ENCODE assay signal across 32 mouse cellular contexts in genomic region chr4:22949422-22949821, GRCm38 (mm10).
"Had no signal": no experiment of that assay in that cellular context is flagged by ENCODE, and none has a peak within 500 bp of the region (broad histone marks: within the 10 kb centered on the region; RNA-seq: fewer than 3 reads in every experiment).

No protein-coding gene starts in this region.

- H3K9ac ChIP-seq: limb, embryonic 12.5 days; limb, embryonic 13.5 days; limb, embryonic 15.5 days; liver, embryonic 12.5 days; liver, embryonic 13.5 days; liver, embryonic 14.5 days; liver, embryonic 15.5 days; liver, postnatal 0 days; lung, embryonic 14.5 days; lung, embryonic 15.5 days; midbrain, embryonic 12.5 days; midbrain, embryonic 13.5 days; midbrain, embryonic 15.5 days; neural tube, embryonic 12.5 days had no signal

- DNase-seq: left cerebral cortex, postnatal 4 days; liver; liver, embryonic 13.5 days; liver, postnatal 0 days; lung, adult 18-20 months; lung, adult 2 months; lung, embryonic 14.5 days; lung, postnatal 10 days; lung, postnatal 14 days; lung, postnatal 36 days; lung, postnatal 4 days; midbrain, embryonic 14.5 days had no signal

- H3K4me3 ChIP-seq: limb, embryonic 10.5 days; limb, embryonic 12.5 days; limb, embryonic 13.5 days; limb, embryonic 15.5 days; liver, embryonic 12.5 days; liver, embryonic 13.5 days; liver, embryonic 15.5 days; lung, embryonic 15.5 days; megakaryocyte, embryonic 14.5 days; midbrain, embryonic 10.5 days; midbrain, embryonic 12.5 days; midbrain, embryonic 13.5 days; midbrain, embryonic 15.5 days; myocyte; neural tube, embryonic 12.5 days had no signal

- H3K27me3 ChIP-seq: limb, embryonic 12.5 days; limb, embryonic 13.5 days; limb, embryonic 15.5 days; liver, embryonic 12.5 days; liver, embryonic 13.5 days; liver, embryonic 15.5 days; lung, embryonic 15.5 days; megakaryocyte, embryonic 14.5 days; midbrain, embryonic 12.5 days; midbrain, embryonic 13.5 days; midbrain, embryonic 15.5 days; neural tube, embryonic 12.5 days had no signal

- ATAC-seq: liver, embryonic 12.5 days; liver, postnatal 0 days; lung, postnatal 0 days; midbrain, embryonic 13.5 days; midbrain, embryonic 15.5 days; midbrain, embryonic 16.5 days had no signal

- H3K36me3 ChIP-seq: limb, embryonic 10.5 days; limb, embryonic 12.5 days; limb, embryonic 13.5 days; limb, embryonic 15.5 days; liver, embryonic 12.5 days; liver, embryonic 13.5 days; liver, embryonic 15.5 days; lung, embryonic 15.5 days; midbrain, embryonic 10.5 days; midbrain, embryonic 12.5 days; midbrain, embryonic 13.5 days; midbrain, embryonic 15.5 days; neural tube, embryonic 12.5 days had no signal

- H3K27ac ChIP-seq: limb, embryonic 10.5 days; limb, embryonic 12.5 days; limb, embryonic 13.5 days; limb, embryonic 15.5 days; liver, embryonic 12.5 days; liver, embryonic 13.5 days; liver, embryonic 14.5 days; liver, embryonic 15.5 days; lung, embryonic 15.5 days; macrophage; midbrain, embryonic 10.5 days; midbrain, embryonic 12.5 days; midbrain, embryonic 13.5 days; midbrain, embryonic 15.5 days; neural tube, embryonic 12.5 days had no signal

- H3K9me3 ChIP-seq: limb, embryonic 10.5 days; limb, embryonic 12.5 days; limb, embryonic 13.5 days; limb, embryonic 15.5 days; liver, embryonic 12.5 days; liver, embryonic 13.5 days; liver, embryonic 15.5 days; lung, embryonic 15.5 days; megakaryocyte, embryonic 14.5 days; midbrain, embryonic 10.5 days; midbrain, embryonic 12.5 days; midbrain, embryonic 13.5 days; midbrain, embryonic 15.5 days; neural tube, embryonic 12.5 days had no signal

- H3K4me1 ChIP-seq: limb, embryonic 12.5 days; limb, embryonic 13.5 days; limb, embryonic 15.5 days; liver, embryonic 12.5 days; liver, embryonic 13.5 days; liver, embryonic 15.5 days; lung, embryonic 15.5 days; megakaryocyte, embryonic 14.5 days; midbrain, embryonic 10.5 days had no signal

- H3K4me2 ChIP-seq: limb, embryonic 12.5 days; limb, embryonic 13.5 days; limb, embryonic 15.5 days; liver, embryonic 11.5 days; liver, embryonic 12.5 days; liver, embryonic 13.5 days; liver, embryonic 15.5 days; lung, embryonic 14.5 days; lung, embryonic 15.5 days; midbrain, embryonic 11.5 days; midbrain, embryonic 12.5 days; midbrain, embryonic 13.5 days; midbrain, embryonic 15.5 days; neural tube, embryonic 12.5 days had no signal
